Mouse (Mus musculus) limb, embryonic 14.5 days (tissue): ENCODE measurements around the gene Ptn. TPM values are rescaled to one million over a fixed set of nuclear protein-coding genes. Genes with fewer than 3 reads are reported as not detected.

Experiments
- ATAC-seq: fragments of 200-750 bp; cut with Nextera tagmentation; 2 replicates; pipeline ENCODE4 v1.8.0; 2017; ENCODE audit warnings: low read depth, moderate number of reproducible peaks, moderate TSS enrichment; ENCODE audit not compliant: low FRiP score
- DNase-seq: peaks from one replicate; pipeline ENCODE4 v3.0.0-alpha.2; 2015; ENCODE audit warnings: low spot score
- H3K27ac ChIP-seq: fragments of 300-500 bp; sonication (generic); replicated peaks from 2 replicates; pipeline ENCODE4 v1.5.1; 2014; ENCODE audit warnings: low read depth, mild to moderate bottlenecking, low read length, moderate library complexity, mixed read lengths
- H3K27me3 ChIP-seq: fragments of 300-500 bp; sonication (generic); 2 replicates; pipeline ENCODE4 v1.6.1; 2014; ENCODE audit warnings: low read length, mixed read lengths; ENCODE audit not compliant: control insufficient read depth, insufficient read depth
- H3K36me3 ChIP-seq: fragments of 300-500 bp; sonication (generic); 2 replicates; pipeline ENCODE4 v1.6.1; 2014; ENCODE audit warnings: mild to moderate bottlenecking, low read length, moderate library complexity, mixed read lengths; ENCODE audit not compliant: control insufficient read depth, insufficient read depth
- H3K4me1 ChIP-seq: fragments of 300-500 bp; sonication (generic); 2 replicates; pipeline ENCODE4 v1.6.1; 2014; ENCODE audit warnings: antibody characterized with exemption, low read length, mixed read lengths; ENCODE audit not compliant: control insufficient read depth, insufficient read depth
- H3K4me2 ChIP-seq: fragments of 300-500 bp; sonication (generic); replicated peaks from 2 replicates; pipeline ENCODE4 v1.6.1; 2014; ENCODE audit warnings: low read depth, mild to moderate bottlenecking, low read length, moderate library complexity; ENCODE audit not compliant: severe bottlenecking
- H3K4me3 ChIP-seq: fragments of 300-500 bp; sonication (generic); replicated peaks from 2 replicates; pipeline ENCODE4 v1.5.1; 2014; ENCODE audit warnings: low read length
- H3K9ac ChIP-seq: fragments of 300-500 bp; sonication (generic); 2 replicates; pipeline ENCODE4 v1.6.1; 2014; ENCODE audit warnings: mild to moderate bottlenecking, low read depth, low read length, moderate library complexity; ENCODE audit not compliant: severe bottlenecking
- H3K9me3 ChIP-seq: fragments of 300-500 bp; sonication (generic); 2 replicates; pipeline ENCODE4 v1.6.1; 2016; ENCODE audit warnings: low read length; ENCODE audit not compliant: control insufficient read depth
- POLR2A ChIP-seq: fragments of 200-500 bp; IDR thresholded peaks from 2 replicates; pipeline ENCODE4 v1.8.0; 2012; ENCODE audit warnings: inconsistent platforms, mild to moderate bottlenecking, moderate library complexity, borderline replicate concordance; ENCODE audit not compliant: insufficient read depth, insufficient read length; ENCODE audit errors: extremely low read depth
- WGBS: fragments of 180-500 bp; shearing (Covaris S2); extraction: QIAGEN DNeasy Blood & Tissue Kit; methylation state at CpG from one replicate; pipeline ENCODE4 v1.1.7; 2014; 5-methylcytosine and 5-hydroxymethylcytosine counted together
- polyA plus RNA-seq, 2 experiments: library from polyadenylated mRNA; depleted of rRNA in 1 of 2; stranded (reverse) in 1 of 2; unstranded in 1 of 2; fragments of >200 nt; fragmentation: Nextera tagmentation in 1 of 2; extraction: Ambion mirVana in 1 of 2; gene quantifications; 2 replicates each; pipeline versions ENCODE4 v1.2.1 to v1.2.3; 2012 to 2014

Gene Ptn
- polyA plus RNA-seq, 2 experiments: 513 to 595 TPM

DNA sequence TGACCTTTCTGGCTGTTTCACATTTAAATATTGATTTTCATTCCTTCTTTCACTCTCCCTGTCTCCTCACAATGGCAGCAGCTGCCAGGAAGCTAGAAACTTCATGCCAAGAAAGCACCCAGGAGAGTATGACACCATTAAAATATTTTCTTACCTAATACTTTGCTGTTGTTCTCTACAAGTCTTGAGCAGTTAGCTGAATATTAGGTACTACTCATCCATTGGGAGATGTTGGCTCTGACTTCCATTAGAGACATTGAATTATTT, 9.7 kb upstream of the Ptn start:
- Histone ChIP-seq H3K36me3 (no peaks in the 10 kb centered on the region), H3K9me3 (no peaks in the 10 kb centered on the region), H3K4me1 (peaks cover 14% of the 10 kb centered on the region), H3K27ac (peak overlapping the region; percentile 63), H3K27me3 (no peaks in the 10 kb centered on the region), H3K4me2 (no peak overlapping the region), H3K9ac (no peak overlapping the region), H3K4me3 (no peak overlapping the region)
- no peak; the same call in 1 of the 2 replicates for ATAC-seq
- no peak for TF ChIP-seq POLR2A
- DNase-seq: peak; percentile 49

DNA sequence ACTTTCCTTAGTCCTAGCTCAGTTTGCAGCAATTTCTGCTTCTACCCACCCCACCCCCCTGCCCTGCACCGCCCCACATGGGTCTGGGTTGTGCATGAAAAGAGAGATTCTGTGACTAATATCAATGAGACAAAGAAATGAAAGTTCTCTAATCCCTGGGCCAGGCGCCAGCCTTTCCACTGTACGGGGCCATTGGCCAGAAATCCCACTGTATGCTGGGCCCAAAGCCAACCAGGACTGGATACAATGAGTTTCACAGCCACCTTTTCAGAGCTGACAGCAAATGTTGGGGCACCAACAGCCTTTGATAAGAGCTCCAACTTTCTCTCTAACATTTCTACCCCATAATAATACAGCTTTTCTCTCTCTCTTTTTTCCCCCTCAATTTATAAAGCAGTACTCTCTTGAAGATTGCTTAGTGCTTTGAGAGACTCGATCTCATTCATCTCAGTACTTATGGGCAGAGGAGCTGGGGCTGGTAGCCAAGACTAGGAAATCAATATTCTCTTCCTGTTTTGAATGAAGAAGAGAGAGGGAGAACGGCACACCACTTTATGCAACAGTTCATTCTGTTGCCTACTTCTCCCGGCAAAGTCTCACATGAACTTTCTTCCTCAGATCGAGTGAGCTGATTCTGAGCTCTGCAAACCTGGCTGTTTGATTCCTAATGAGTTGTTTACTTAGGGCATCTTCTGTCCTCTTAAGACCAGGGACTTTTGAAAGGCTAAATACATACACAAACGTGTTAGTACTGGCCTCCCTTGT, 9.2 kb upstream of the Ptn start:
- no peak for TF ChIP-seq POLR2A
- no peaks in the 10 kb centered on the region for H3K27me3 ChIP-seq
- 35% methylated on average over 8 of the region's 8 CpGs for WGBS
- DNase-seq: peak; percentile 96
- H3K9ac ChIP-seq: no peak overlapping the region
- no peaks in the 10 kb centered on the region for H3K9me3 ChIP-seq
- H3K36me3 ChIP-seq: no peaks in the 10 kb centered on the region
- H3K27ac ChIP-seq: peak overlapping the region; percentile 63
- no peak overlapping the region for H3K4me3 ChIP-seq
- no peak overlapping the region for H3K4me2 ChIP-seq
- H3K4me1 ChIP-seq: peaks cover 14% of the 10 kb centered on the region
- peak; percentile 95 for ATAC-seq

GRCm38 (mm10) chr6:36818281-36819018, 8.4 kb upstream of the Ptn start:
- peak overlapping the region; percentile 14; the same call in 1 of the 2 replicates for H3K27ac ChIP-seq
- WGBS: 54% methylated on average over 4 of the region's 4 CpGs

GRCm38 (mm10) chr6:36816666-36817065, 6.6 kb upstream of the Ptn start:
- no peak overlapping the region for H3K9ac ChIP-seq
- no peak for TF ChIP-seq POLR2A
- no peak overlapping the region for H3K27ac ChIP-seq
- H3K4me3 ChIP-seq: no peak overlapping the region
- ATAC-seq (no peak), DNase-seq (no peak)
- peaks cover 14% of the 10 kb centered on the region for H3K4me1 ChIP-seq
- H3K9me3 ChIP-seq: no peaks in the 10 kb centered on the region
- H3K4me2 ChIP-seq: no peak overlapping the region
- no peaks in the 10 kb centered on the region for H3K36me3 ChIP-seq
- H3K27me3 ChIP-seq: no peaks in the 10 kb centered on the region
- 90% methylated on average over 3 of the region's 3 CpGs for WGBS

More at GRCm38 (mm10) chr6:36818281-36819018, 8.4 kb upstream of the Ptn start:
- TF ChIP-seq POLR2A: no peak
- Histone ChIP-seq H3K9me3 (no peaks in the 10 kb centered on the region), H3K4me2 (no peak overlapping the region), H3K4me3 (no peak overlapping the region), H3K9ac (no peak overlapping the region), H3K27me3 (no peaks in the 10 kb centered on the region), H3K36me3 (no peaks in the 10 kb centered on the region), H3K4me1 (peaks cover 14% of the 10 kb centered on the region)
- DNase-seq (no peak), ATAC-seq (no peak)

DNA sequence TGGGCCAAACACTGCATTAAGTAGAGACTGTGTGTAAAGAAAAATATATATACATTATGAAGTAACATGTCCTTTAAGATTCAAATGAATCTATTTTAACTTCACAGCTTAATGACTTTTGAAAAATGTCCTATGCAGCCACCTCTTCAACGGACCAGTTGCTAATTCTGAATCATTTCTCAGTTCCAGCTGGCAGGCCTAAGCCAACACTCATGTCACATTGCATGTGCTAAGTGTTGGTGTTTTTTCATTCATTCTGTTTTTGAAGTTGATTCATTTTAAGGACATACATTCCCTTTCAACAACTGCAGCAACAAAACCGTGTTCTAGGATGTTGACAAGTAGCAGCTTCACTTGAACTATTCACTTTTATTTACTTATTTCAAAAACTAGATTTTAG, 6.0 kb upstream of the Ptn start:
- Histone ChIP-seq H3K27me3 (no peaks in the 10 kb centered on the region), H3K36me3 (no peaks in the 10 kb centered on the region), H3K4me3 (no peak overlapping the region), H3K4me1 (peaks cover 14% of the 10 kb centered on the region), H3K9me3 (no peaks in the 10 kb centered on the region), H3K9ac (no peak overlapping the region), H3K27ac (no peak overlapping the region), H3K4me2 (no peak overlapping the region)
- ATAC-seq: no peak
- WGBS: 78% methylated on average over 2 of the region's 2 CpGs
- DNase-seq: no peak
- no peak for TF ChIP-seq POLR2A
